Mouse (Mus musculus) erythroblast, embryonic 14.5 days (primary cell): ENCODE measurements around the gene Slc35a1. TPM values are rescaled to one million over a fixed set of nuclear protein-coding genes. Genes with fewer than 3 reads are reported as not detected.
"Not testable (repeated sequence)": the region's sequence is repeated elsewhere in the genome, so short reads cannot be mapped to it uniquely, and the experiment has no call there.

ENCODE experiments used
- H3K27me3 ChIP-seq: 2 replicates; pipeline ENCODE4 v1.6.1; 2012; ENCODE audit warnings: inconsistent platforms; ENCODE audit not compliant: control insufficient read depth
- H3K36me3 ChIP-seq: 2 replicates; pipeline ENCODE4 v1.6.1; 2012; ENCODE audit warnings: mild to moderate bottlenecking, inconsistent platforms; ENCODE audit not compliant: control insufficient read depth
- H3K4me1 ChIP-seq: 2 replicates; pipeline ENCODE4 v1.6.1; 2012; ENCODE audit warnings: inconsistent platforms; ENCODE audit not compliant: control insufficient read depth
- H3K4me3 ChIP-seq: replicated peaks from 2 replicates; pipeline ENCODE3; 2012; ENCODE audit warnings: moderate library complexity, mild to moderate bottlenecking, inconsistent platforms
- H3K9me3 ChIP-seq: 2 replicates; pipeline ENCODE4 v1.6.1; 2012; ENCODE audit warnings: low read length, inconsistent platforms, mixed read lengths; ENCODE audit not compliant: control insufficient read depth
- GATA1 ChIP-seq: IDR thresholded peaks from 2 replicates; pipeline ENCODE4 v1.6.1; 2012; ENCODE audit warnings: low read length, inconsistent platforms, mixed read lengths
- TAL1 ChIP-seq: IDR thresholded peaks from 3 replicates; pipeline ENCODE4 v1.6.1; 2012; ENCODE audit warnings: low read length, inconsistent platforms, mixed read lengths
- polyA plus RNA-seq: library from polyadenylated mRNA; stranded (reverse); fragments of >175 nt; gene quantifications from 2 replicates; pipeline ENCODE4 v1.2.3, GENCODE M21; 2012

The Slc35a1 gene
- polyA plus RNA-seq, result 0.02 and 0.12 TPM in 2 replicates

DNA sequence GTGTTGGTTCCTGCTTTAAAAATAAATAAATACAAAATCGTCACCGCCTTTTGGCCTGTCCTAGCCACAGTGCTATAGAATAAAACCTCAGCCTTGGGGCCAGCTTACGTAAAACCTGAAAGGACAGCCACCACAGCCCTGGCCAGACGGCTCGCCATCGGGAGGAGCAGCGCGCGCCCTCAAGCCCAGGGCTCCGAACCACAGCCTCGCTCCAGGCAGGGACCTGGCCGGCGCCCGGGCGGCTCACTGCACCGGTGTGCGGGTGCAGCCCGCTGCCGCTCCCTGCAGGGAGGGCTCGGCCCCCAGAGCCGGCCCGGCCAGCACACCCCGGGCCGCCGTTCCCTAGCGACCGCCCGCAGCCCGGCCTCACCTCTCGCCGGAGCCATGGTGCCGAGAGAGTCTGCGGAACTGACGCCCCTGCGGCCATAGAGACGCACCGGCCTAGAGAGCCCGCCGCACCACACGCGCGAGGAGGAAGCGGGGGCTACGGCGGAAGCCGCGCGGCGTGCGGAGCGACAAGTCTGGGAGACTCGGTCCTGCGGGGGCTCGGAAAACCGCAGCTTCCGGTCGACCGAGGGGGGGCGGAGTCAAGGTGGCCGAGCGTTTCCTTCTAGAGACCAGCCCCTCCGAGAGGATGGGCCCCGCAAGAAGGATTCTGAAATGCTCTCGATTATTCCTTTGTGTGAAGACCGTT is at the start of gene Slc35a1:
Gene Slc35a1, minus strand, starts transcription at position 565 of the 694 bp plus-strand sequence.
- TF ChIP-seq GATA1, result no peak
- no peak for TF ChIP-seq TAL1
- Histone ChIP-seq H3K9me3 (no peaks in the 10 kb centered on the region), H3K4me3 (peak within 1 kb of the TSS; percentile 93), H3K4me1 (peaks cover 24% of the 10 kb centered on the region), H3K36me3 (peaks cover 11% of the 10 kb centered on the region), H3K27me3 (no peaks in the 10 kb centered on the region)

GRCm38 (mm10) chr4:34734461-34734860 is 47.2 kb upstream of the Slc35a1 start:
- Histone ChIP-seq H3K4me3 (no peak overlapping the region), H3K27me3 (peaks cover 10% of the 10 kb centered on the region), H3K4me1 (peaks cover 8% of the 10 kb centered on the region), H3K36me3 (no peaks in the 10 kb centered on the region), H3K9me3 (no peaks in the 10 kb centered on the region)
- TF ChIP-seq TAL1 (no peak), GATA1 (no peak)

GRCm38 (mm10) chr4:34733415-34733814 is 46.2 kb upstream of the Slc35a1 start:
- H3K27me3 ChIP-seq, result peaks cover 15% of the 10 kb centered on the region
- not testable (repeated sequence) for H3K36me3 ChIP-seq, H3K4me3 ChIP-seq, H3K4me1 ChIP-seq, H3K9me3 ChIP-seq

- H3K36me3 ChIP-seq, result no peaks in the 10 kb centered on the region
- peaks cover 18% of the 10 kb centered on the region for H3K27me3 ChIP-seq
- no peak for TF ChIP-seq GATA1
- peaks cover 8% of the 10 kb centered on the region for H3K4me1 ChIP-seq
- H3K4me3 ChIP-seq, result peak within 1 kb of the TSS; percentile 49
- no peaks in the 10 kb centered on the region for H3K9me3 ChIP-seq
Observed at GRCm38 (mm10) chr4:34729851-34730341, 42.7 kb upstream of the Slc35a1 start, which contains the start of gene Cfap206. Gene Cfap206 (minus strand): TSS chr4:34730206.

DNA sequence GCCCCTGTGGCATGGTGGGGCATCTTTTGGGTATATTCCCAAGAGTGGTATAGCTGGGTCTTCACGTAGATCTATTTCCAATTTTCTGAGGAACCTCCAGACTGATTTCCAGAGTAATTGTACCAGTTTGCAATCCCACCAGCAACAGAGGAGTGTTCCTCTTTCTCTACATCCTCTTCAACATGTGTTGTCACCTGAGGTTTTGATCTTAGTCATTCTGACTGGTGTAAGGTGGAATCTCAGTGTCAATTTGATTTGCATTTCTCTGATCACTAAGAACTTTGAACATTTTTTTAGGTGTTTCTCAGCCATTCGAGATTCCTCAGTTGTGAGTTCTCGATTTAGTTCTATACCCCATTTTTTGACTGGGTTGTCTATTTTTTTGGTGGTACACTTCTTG is 38.5 kb upstream of the Slc35a1 start:
- not testable (repeated sequence) for H3K9me3 ChIP-seq, H3K4me1 ChIP-seq, H3K36me3 ChIP-seq, H3K4me3 ChIP-seq
- H3K27me3 ChIP-seq, result peaks cover 18% of the 10 kb centered on the region

- no peaks in the 10 kb centered on the region for H3K36me3 ChIP-seq
- TF ChIP-seq TAL1 (no peak), GATA1 (no peak)
- peaks cover 7% of the 10 kb centered on the region for H3K27me3 ChIP-seq
- peaks cover 17% of the 10 kb centered on the region for H3K9me3 ChIP-seq
- no peaks in the 10 kb centered on the region for H3K4me1 ChIP-seq
- H3K4me3 ChIP-seq, result no peak overlapping the region
Observed at GRCm38 (mm10) chr4:34724306-34724705, 37.1 kb upstream of the Slc35a1 start.

- no peak overlapping the region for H3K4me3 ChIP-seq
- H3K27me3 ChIP-seq, result peaks cover 2% of the 10 kb centered on the region; the same call in 1 of the 2 replicates
- H3K36me3 ChIP-seq, result no peaks in the 10 kb centered on the region
- TF ChIP-seq GATA1 (no peak), TAL1 (no peak)
- H3K9me3 ChIP-seq, result peaks cover 20% of the 10 kb centered on the region
- no peaks in the 10 kb centered on the region for H3K4me1 ChIP-seq
Observed at GRCm38 (mm10) chr4:34723186-34723585, 35.9 kb upstream of the Slc35a1 start.

DNA sequence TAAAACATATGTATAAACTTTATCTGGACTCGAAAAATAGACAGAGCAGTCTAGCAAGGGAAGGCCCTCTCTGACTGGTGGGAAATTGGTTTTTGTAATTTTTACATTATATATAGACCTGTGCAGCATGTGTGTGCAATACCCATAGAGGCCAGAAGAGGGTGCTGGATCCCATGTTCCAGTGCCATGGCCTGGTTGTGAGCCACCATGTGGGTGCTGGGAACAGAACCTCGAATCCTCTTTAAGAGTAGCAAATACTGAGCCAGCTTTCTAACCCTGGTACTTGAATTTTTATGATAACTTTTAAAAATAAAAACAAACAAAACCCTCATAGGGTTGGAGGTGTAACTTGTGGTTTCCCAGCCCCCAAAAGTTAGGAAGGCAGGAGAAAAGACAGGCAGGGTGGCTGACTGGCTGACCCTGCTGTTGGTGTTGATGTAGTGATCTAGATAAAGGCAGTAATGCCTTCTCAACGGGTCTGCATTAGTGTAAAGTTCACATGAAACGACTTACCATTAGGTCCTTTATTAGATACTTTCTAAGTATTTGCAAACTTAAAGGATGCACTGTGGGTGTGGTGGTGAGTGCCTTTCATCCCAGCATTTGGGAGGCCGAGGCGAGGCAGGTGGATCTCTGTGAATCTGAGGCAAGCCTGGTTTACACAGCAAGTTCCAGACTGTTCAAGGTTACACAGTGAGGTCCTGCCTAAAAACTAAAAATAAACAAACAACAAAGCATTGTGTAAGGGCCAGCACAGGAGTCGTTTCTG is 33.1 kb upstream of the Slc35a1 start:
- Histone ChIP-seq H3K36me3 (no peaks in the 10 kb centered on the region), H3K4me1 (no peaks in the 10 kb centered on the region), H3K27me3 (no peaks in the 10 kb centered on the region), H3K9me3 (peaks cover 20% of the 10 kb centered on the region), H3K4me3 (no peak overlapping the region)
- TF ChIP-seq GATA1 (no peak), TAL1 (no peak)

DNA sequence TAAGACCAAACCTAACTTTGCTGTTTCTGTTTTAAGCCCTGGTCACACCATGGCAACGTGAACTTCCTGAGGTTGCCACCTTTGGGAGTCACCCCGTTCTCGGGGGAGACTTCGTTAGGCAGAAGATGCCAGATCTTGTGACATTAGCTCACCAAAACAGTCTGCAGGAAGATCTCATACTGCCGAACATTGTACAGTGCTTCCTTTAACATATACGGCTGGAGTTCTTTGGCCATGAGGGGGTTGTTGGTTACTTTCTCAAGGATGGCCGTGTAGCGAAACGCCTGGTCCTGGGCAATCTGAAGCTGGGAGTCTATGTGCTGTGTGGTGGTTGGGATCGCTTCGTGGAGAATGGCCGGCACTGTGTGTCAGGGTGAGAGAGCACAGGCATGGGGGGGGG is 32.2 kb upstream of the Slc35a1 start:
- peaks cover 20% of the 10 kb centered on the region for H3K9me3 ChIP-seq
- H3K27me3 ChIP-seq, result no peaks in the 10 kb centered on the region
- TF ChIP-seq TAL1, result no peak
- TF ChIP-seq GATA1, result no peak
- no peaks in the 10 kb centered on the region for H3K4me1 ChIP-seq
- no peak overlapping the region for H3K4me3 ChIP-seq
- H3K36me3 ChIP-seq, result no peaks in the 10 kb centered on the region
